Mouse (Mus musculus): Measurements from ENCODE around the gene Sec11a. TPM values are rescaled to one million over a fixed set of nuclear protein-coding genes. Genes with fewer than 3 reads are reported as not detected.

Sec11a gene
- polyA plus RNA-seq, 1 experiment = 112 TPM

DNA sequence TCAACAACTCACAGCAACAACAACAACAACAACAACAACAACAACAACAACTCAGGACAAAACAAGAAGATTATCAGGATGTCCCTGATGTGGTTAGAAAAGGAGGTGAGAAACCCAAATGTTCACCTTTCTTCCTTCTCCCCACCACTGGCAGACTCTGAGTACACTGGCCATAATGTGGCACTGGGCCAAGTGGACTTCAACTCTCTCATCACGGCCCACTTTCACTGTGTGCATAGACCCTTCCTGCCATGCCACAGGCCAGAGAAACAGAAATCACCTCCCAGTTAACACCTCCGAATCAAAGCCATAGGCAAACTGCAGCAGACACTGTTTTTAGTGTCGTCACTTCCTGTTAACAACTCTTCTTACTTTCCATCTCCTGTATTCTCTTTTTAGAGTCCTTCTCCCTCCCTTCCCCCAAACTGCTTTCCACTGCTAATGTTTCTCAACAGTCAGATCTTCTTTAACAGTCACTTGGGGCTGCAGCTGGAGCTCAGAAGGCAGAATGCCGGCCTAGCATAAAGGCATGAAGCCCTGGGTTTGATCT is 29.6 kb downstream of the Sec11a start:
- TF ChIP-seq CTCF (IDR thresholded peaks at IDR 0.05; ENCODE audit: control insufficient read depth, insufficient read depth, insufficient read length) (no peak), MAX (IDR thresholded peaks at IDR 0.05) (no peak), USF1 (IDR thresholded peaks at IDR 0.05; ENCODE audit: low read depth) (no peak), CEBPB (IDR thresholded peaks at IDR 0.05; ENCODE audit: low read depth) (no peak), MYOG (IDR thresholded peaks at IDR 0.05; ENCODE audit: control insufficient read depth, extremely low read depth, insufficient read length) (no peak)
- H3K79me3 ChIP-seq (ENCODE audit: low read depth) = no peaks in the 10 kb centered on the region
- H3K36me3 ChIP-seq (ENCODE audit: control insufficient read depth, insufficient read depth) = peaks cover 37% of the 10 kb centered on the region
- no peak overlapping the region for H3K4me3 ChIP-seq (ENCODE audit: insufficient read depth, poor library complexity, severe bottlenecking)
- H3K79me2 ChIP-seq (ENCODE audit: control insufficient read depth, insufficient read depth) = no peaks in the 10 kb centered on the region
- no peak overlapping the region for H3ac ChIP-seq (ENCODE audit: control insufficient read depth, insufficient read length, low read depth)
- no peaks in the 10 kb centered on the region for H3K27me3 ChIP-seq (ENCODE audit: control insufficient read depth, insufficient read depth, insufficient read length)

DNA sequence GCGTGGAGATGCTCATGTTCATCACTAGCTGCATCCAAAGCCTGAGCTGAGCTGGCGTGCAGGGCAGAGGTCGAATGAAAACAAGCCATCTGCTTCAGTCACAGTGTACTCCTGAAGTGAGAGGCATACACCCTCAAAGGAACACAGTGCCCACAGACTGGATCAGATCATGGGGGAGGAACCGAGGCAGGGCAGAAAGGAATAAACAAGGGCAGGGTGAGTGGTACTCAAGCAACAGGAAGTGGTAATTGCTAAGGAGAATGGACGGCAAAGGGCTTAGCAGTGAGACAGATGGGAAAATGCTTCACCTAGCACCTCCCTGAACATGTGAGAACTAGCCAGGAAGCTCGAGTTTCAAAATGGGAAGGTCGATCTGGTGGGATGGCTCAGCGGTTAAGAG is 35.1 kb downstream of the Sec11a start:
- no peaks in the 10 kb centered on the region for H3K79me3 ChIP-seq (ENCODE audit: low read depth)
- no peak overlapping the region for H3K4me3 ChIP-seq (ENCODE audit: insufficient read depth, poor library complexity, severe bottlenecking)
- H3K36me3 ChIP-seq (ENCODE audit: control insufficient read depth, insufficient read depth) = peaks cover 31% of the 10 kb centered on the region
- TF ChIP-seq MYOG (IDR thresholded peaks at IDR 0.05; ENCODE audit: control insufficient read depth, extremely low read depth, insufficient read length) (no peak), CTCF (IDR thresholded peaks at IDR 0.05; ENCODE audit: control insufficient read depth, insufficient read depth, insufficient read length) (no peak), MAX (IDR thresholded peaks at IDR 0.05) (no peak), MYOD1 (IDR thresholded peaks at IDR 0.05; ENCODE audit: control insufficient read depth, insufficient read length, low read depth) (no peak), USF1 (IDR thresholded peaks at IDR 0.05; ENCODE audit: low read depth) (no peak), FOSL1 (IDR thresholded peaks at IDR 0.05; ENCODE audit: insufficient read depth, low read length, poor library complexity, severe bottlenecking) (no peak), CEBPB (IDR thresholded peaks at IDR 0.05; ENCODE audit: low read depth) (no peak)
- H3ac ChIP-seq (ENCODE audit: control insufficient read depth, insufficient read length, low read depth) = no peak overlapping the region
- H3K27me3 ChIP-seq (ENCODE audit: control insufficient read depth, insufficient read depth, insufficient read length) = no peaks in the 10 kb centered on the region
- no peaks in the 10 kb centered on the region for H3K79me2 ChIP-seq (ENCODE audit: control insufficient read depth, insufficient read depth)

DNA sequence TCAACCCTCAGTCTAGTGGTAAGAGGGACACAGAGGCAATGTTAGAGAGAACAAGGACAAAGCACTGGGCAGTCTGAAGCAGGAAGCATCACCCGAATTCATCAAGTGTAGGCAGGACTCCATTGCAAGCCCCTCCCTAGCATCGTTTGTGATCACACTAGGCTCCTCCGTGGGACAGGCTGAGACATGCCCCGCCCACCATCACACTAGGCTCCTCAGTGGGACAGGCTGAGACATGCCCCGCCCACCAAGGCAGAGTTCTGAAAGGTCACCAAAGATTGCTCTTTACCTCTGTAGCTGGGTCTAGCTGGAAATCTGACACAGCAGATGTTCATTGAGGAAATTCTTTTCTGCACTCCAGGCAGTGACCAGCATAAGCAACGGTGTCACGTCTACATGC is 36.5 kb downstream of the Sec11a start:
- peaks cover 31% of the 10 kb centered on the region for H3K36me3 ChIP-seq (ENCODE audit: control insufficient read depth, insufficient read depth)
- TF ChIP-seq MYOD1 (IDR thresholded peaks at IDR 0.05; ENCODE audit: control insufficient read depth, insufficient read length, low read depth) (no peak), USF1 (IDR thresholded peaks at IDR 0.05; ENCODE audit: low read depth) (no peak), FOSL1 (IDR thresholded peaks at IDR 0.05; ENCODE audit: insufficient read depth, low read length, poor library complexity, severe bottlenecking) (no peak), CEBPB (IDR thresholded peaks at IDR 0.05; ENCODE audit: low read depth) (no peak), MAX (IDR thresholded peaks at IDR 0.05) (no peak), MYOG (IDR thresholded peaks at IDR 0.05; ENCODE audit: control insufficient read depth, extremely low read depth, insufficient read length) (no peak), CTCF (IDR thresholded peaks at IDR 0.05; ENCODE audit: control insufficient read depth, insufficient read depth, insufficient read length) (no peak)
- H3K27me3 ChIP-seq (ENCODE audit: control insufficient read depth, insufficient read depth, insufficient read length) = no peaks in the 10 kb centered on the region
- H3K4me3 ChIP-seq (ENCODE audit: insufficient read depth, poor library complexity, severe bottlenecking) = no peak overlapping the region
- H3K79me2 ChIP-seq (ENCODE audit: control insufficient read depth, insufficient read depth) = no peaks in the 10 kb centered on the region
- no peak overlapping the region for H3ac ChIP-seq (ENCODE audit: control insufficient read depth, insufficient read length, low read depth)
- no peaks in the 10 kb centered on the region for H3K79me3 ChIP-seq (ENCODE audit: low read depth)

DNA sequence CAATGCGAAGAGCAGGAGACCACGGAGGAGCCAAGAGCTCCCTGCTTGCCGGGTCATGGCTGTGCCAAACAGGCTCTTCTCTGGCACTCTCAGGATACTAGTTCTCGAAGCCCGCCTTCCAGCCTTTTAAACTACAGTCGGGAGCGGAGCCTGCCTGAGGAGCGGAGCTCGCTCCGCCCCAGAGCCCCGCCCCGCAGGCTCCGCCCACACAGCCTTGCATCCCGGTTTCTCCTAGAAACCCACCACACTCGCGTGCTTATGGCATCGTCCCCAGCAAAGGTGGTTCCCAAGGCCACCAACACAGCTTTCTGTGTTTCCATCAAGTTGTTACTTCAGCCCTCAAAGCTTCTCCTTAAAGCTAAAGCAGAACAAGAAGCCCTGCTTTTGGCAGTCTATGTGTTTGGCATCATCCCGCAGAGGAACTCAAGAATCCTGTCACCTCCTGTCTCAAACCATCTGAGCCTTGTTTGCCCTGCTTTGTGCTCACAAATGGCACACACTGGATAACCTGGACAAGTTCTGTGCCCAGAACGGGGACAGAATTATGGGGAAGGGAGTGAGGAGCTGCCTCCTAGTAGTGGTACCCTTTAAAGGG is 42.6 kb downstream of the Sec11a start, which contains the start of gene Nmb:
Nmb (minus strand) TSS at position 156 of the 595 bp plus-strand sequence.
- Histone ChIP-seq H3K79me3 (ENCODE audit: low read depth) (no peaks in the 10 kb centered on the region), H3K4me3 (ENCODE audit: insufficient read depth, poor library complexity, severe bottlenecking) (no peak within 1 kb of the TSS), H3ac (ENCODE audit: control insufficient read depth, insufficient read length, low read depth) (no peak within 1 kb of the TSS), H3K27me3 (ENCODE audit: control insufficient read depth, insufficient read depth, insufficient read length) (no peaks in the 10 kb centered on the region), H3K36me3 (ENCODE audit: control insufficient read depth, insufficient read depth) (peaks cover 4% of the 10 kb centered on the region), H3K79me2 (ENCODE audit: control insufficient read depth, insufficient read depth) (peaks cover 10% of the 10 kb centered on the region)
- TF ChIP-seq CEBPB (IDR thresholded peaks at IDR 0.05; ENCODE audit: low read depth) (no peak), FOSL1 (IDR thresholded peaks at IDR 0.05; ENCODE audit: insufficient read depth, low read length, poor library complexity, severe bottlenecking) (no peak), MYOG (IDR thresholded peaks at IDR 0.05; ENCODE audit: control insufficient read depth, extremely low read depth, insufficient read length) (no peak), MYOD1 (IDR thresholded peaks at IDR 0.05; ENCODE audit: control insufficient read depth, insufficient read length, low read depth) (no peak), MAX (IDR thresholded peaks at IDR 0.05) (no peak), USF1 (IDR thresholded peaks at IDR 0.05; ENCODE audit: low read depth) (no peak), CTCF (IDR thresholded peaks at IDR 0.05; ENCODE audit: control insufficient read depth, insufficient read depth, insufficient read length) (no peak)

DNA sequence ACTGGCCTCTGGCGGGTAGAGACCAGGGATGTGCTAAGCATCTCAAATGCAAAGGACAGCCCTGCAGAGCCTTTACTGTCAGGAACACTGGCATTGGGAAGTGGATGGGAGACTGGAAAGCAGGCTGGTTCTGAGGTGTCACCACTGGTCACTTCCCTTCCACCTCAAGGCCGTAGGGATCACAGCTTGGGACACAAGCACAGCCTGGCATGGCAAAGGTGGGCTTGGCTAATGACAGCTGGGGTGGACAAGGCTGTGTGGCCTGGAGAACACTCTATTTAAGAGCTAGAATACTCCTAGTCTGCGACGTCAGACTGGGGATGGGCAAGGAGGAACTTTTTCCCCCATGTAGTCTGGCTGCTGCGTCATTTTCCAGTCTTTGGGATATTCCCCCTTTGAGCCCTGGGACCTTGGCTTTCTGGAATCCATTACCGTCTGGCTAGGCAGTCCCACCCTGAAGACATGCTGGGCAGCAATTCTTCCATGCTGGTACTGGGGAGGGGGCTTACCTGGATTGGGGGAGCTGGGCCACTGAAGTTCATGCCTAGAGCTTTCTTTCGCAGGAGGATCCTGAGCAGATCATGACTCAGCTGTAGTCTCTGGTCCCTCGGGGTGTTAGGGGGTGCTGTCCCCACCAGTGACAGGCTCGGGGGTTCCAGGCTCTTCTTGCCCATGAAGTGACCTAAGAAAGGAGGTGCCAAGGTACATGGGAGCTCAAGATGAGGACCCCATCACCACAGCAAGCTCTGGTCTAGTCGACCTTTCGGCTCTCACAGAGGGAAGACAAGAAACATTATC is 43.8 kb downstream of the Sec11a start:
- no peak overlapping the region for H3K4me3 ChIP-seq (ENCODE audit: insufficient read depth, poor library complexity, severe bottlenecking)
- no peak for TF ChIP-seq MYOD1 (IDR thresholded peaks at IDR 0.05; ENCODE audit: control insufficient read depth, insufficient read length, low read depth)
- no peak for TF ChIP-seq USF1 (IDR thresholded peaks at IDR 0.05; ENCODE audit: low read depth)
- no peak for TF ChIP-seq FOSL1 (IDR thresholded peaks at IDR 0.05; ENCODE audit: insufficient read depth, low read length, poor library complexity, severe bottlenecking)
- no peak for TF ChIP-seq CTCF (IDR thresholded peaks at IDR 0.05; ENCODE audit: control insufficient read depth, insufficient read depth, insufficient read length)
- TF ChIP-seq MAX (IDR thresholded peaks at IDR 0.05) = no peak
- TF ChIP-seq MYOG (IDR thresholded peaks at IDR 0.05; ENCODE audit: control insufficient read depth, extremely low read depth, insufficient read length) = no peak
- no peak for TF ChIP-seq CEBPB (IDR thresholded peaks at IDR 0.05; ENCODE audit: low read depth)
- H3K27me3 ChIP-seq (ENCODE audit: control insufficient read depth, insufficient read depth, insufficient read length) = no peaks in the 10 kb centered on the region
- H3ac ChIP-seq (ENCODE audit: control insufficient read depth, insufficient read length, low read depth) = no peak overlapping the region
- H3K79me2 ChIP-seq (ENCODE audit: control insufficient read depth, insufficient read depth) = peaks cover 13% of the 10 kb centered on the region
- no peaks in the 10 kb centered on the region for H3K36me3 ChIP-seq (ENCODE audit: control insufficient read depth, insufficient read depth)
- no peaks in the 10 kb centered on the region for H3K79me3 ChIP-seq (ENCODE audit: low read depth)

Measured in C2C12 (cell line).